Comparison of ENCODE assay signal across 10 mouse cellular contexts in genomic region chr16:96235366-96235970, GRCm38 (mm10). TPM values are rescaled to one million over a fixed set of nuclear protein-coding genes. Genes with fewer than 3 reads are reported as not detected.
DNase-seq lines count a peak whose midpoint lies in the region; ATAC-seq lines count a peak whose summit lies in the region.
"Had no signal": no experiment of that assay in that cellular context is flagged by ENCODE, and none has a peak within 500 bp of the region (broad histone marks: within the 10 kb centered on the region; RNA-seq: fewer than 3 reads in every experiment).

TSS of gene B3galt5 (plus strand) at chr16:96235801.

- no peak within 1 kb of the TSS for H3K4me3 ChIP-seq in kidney, embryonic 15.5 days (replicated peaks)
- no peak within 1 kb of the TSS for H3K4me3 ChIP-seq in hindbrain, embryonic 13.5 days
- no peak within 1 kb of the TSS for H3K4me3 ChIP-seq in midbrain, embryonic 10.5 days
- H3K4me3 ChIP-seq: myocyte had no signal

- no peaks in the 10 kb centered on the region for H3K27me3 ChIP-seq in kidney, embryonic 15.5 days
- no peaks in the 10 kb centered on the region for H3K27me3 ChIP-seq in hindbrain, embryonic 13.5 days
- no peaks in the 10 kb centered on the region for H3K27me3 ChIP-seq in midbrain, embryonic 10.5 days (ENCODE audit: low read depth, poor library complexity, severe bottlenecking)

- no peaks in the 10 kb centered on the region for H3K36me3 ChIP-seq in kidney, embryonic 15.5 days
- H3K36me3 ChIP-seq in hindbrain, embryonic 13.5 days = no peaks in the 10 kb centered on the region
- H3K36me3 ChIP-seq in midbrain, embryonic 10.5 days = no peaks in the 10 kb centered on the region

- no peaks in the 10 kb centered on the region for H3K9me3 ChIP-seq in kidney, embryonic 15.5 days (replicated peaks)
- H3K9me3 ChIP-seq in hindbrain, embryonic 13.5 days = no peaks in the 10 kb centered on the region
- H3K9me3 ChIP-seq in midbrain, embryonic 10.5 days (replicated peaks) = no peaks in the 10 kb centered on the region

- WGBS in kidney, embryonic 15.5 days = 74% methylated on average over 17 of the region's 17 CpGs
- WGBS in hindbrain, embryonic 13.5 days = 73% methylated on average over 17 of the region's 17 CpGs
- WGBS in midbrain, embryonic 10.5 days = 74% methylated on average over 17 of the region's 17 CpGs

- no peaks in the 10 kb centered on the region for H3K4me1 ChIP-seq in kidney, embryonic 15.5 days
- H3K4me1 ChIP-seq in hindbrain, embryonic 13.5 days (replicated peaks) = peaks cover 7% of the 10 kb centered on the region; the same call in 1 of the 2 replicates
- peaks cover 10% of the 10 kb centered on the region for H3K4me1 ChIP-seq in midbrain, embryonic 10.5 days

- DNase-seq in kidney, adult 18-20 months = no peak
- peak; percentile 41 for DNase-seq in embryo, embryonic 11 days
- DNase-seq in midbrain, embryonic 10.5 days (ENCODE audit: low spot score) = no peak
- DNase-seq in urinary bladder, postnatal 25 days (ENCODE audit: low spot score) = no peak
- DNase-seq in heart, postnatal 36 days = no peak
- DNase-seq: kidney, postnatal 14 days had no signal

- no peak within 1 kb of the TSS for H3K9ac ChIP-seq in kidney, embryonic 15.5 days
- no peak within 1 kb of the TSS for H3K9ac ChIP-seq in hindbrain, embryonic 13.5 days

- H3K4me2 ChIP-seq in kidney, embryonic 15.5 days = peak within 1 kb of the TSS; percentile 16; the same call in 1 of the 2 replicates
- H3K4me2 ChIP-seq in hindbrain, embryonic 13.5 days = peak within 1 kb of the TSS; percentile 6; the same call in 1 of the 2 replicates

- peak within 1 kb of the TSS; percentile 45; the same call in 1 of the 2 replicates for H3K27ac ChIP-seq in kidney, embryonic 15.5 days
- H3K27ac ChIP-seq in hindbrain, embryonic 13.5 days = 0 out of 2 replicates have a peak within 1 kb of the TSS, but pooled peaks have one; percentile 3
- peak within 1 kb of the TSS; percentile 67 for H3K27ac ChIP-seq in midbrain, embryonic 10.5 days (replicated peaks)

- intact Hi-C loops in heart, postnatal 36 days (cut with DNase I) = no loop called here

- ATAC-seq in kidney, embryonic 15.5 days (replicated peaks; ENCODE audit: low FRiP score) = no peak
- no peak for ATAC-seq in hindbrain, embryonic 13.5 days (ENCODE audit: low FRiP score)
- no peak for ATAC-seq in erythroid progenitor cell, adult 5-6 weeks (replicated peaks; ENCODE audit: low FRiP score, poor library complexity, severe bottlenecking)

RNA-seq across cellular contexts. Expression of gene B3galt5, which starts in this region (rescaled TPM):
- polyA plus RNA-seq in kidney, embryonic 15.5 days (2015; fragmentation: Nextera tagmentation; extraction: Ambion mirVana) = 2.4 and 3.2 TPM in 2 replicates
- polyA plus RNA-seq in hindbrain, embryonic 13.5 days (2015; fragmentation: Nextera tagmentation; extraction: Ambion mirVana) = 2.4 TPM in 2 replicates
- 0.37 and 0.65 TPM in 2 replicates for polyA plus RNA-seq in midbrain, embryonic 10.5 days (2016; fragmentation: Nextera tagmentation; extraction: Ambion mirVana)
- total RNA-seq in erythroid progenitor cell, adult 5-6 weeks (2015; ENCODE audit: low replicate concordance) = not detected in 2 replicates
- not detected in 2 replicates for total RNA-seq in erythroid progenitor cell, adult 5-6 weeks (2017; ENCODE audit: low replicate concordance)
- total RNA-seq in heart, postnatal 36 days (2021) = not detected

Comparison
In these comparisons a context has a peak if more than half of its experiments do, and no peak if none do; other contexts are left out.
1. H3K27ac ChIP-seq: peak in every context shown above with its lines; median percentile 67 in midbrain, embryonic 10.5 days; 45 in kidney, embryonic 15.5 days; 3 in hindbrain, embryonic 13.5 days.